Mouse (Mus musculus) lung, embryonic 15.5 days (tissue): ENCODE data around the gene Trdmt1. TPM values are rescaled to one million over a fixed set of nuclear protein-coding genes. Genes with fewer than 3 reads are reported as not detected.

Experiments
- ATAC-seq: fragments of 200-750 bp; cut with Nextera tagmentation; 2 replicates; pipeline ENCODE4 v1.8.0; 2017; ENCODE audit warnings: moderate number of reproducible peaks, borderline replicate concordance; ENCODE audit not compliant: low FRiP score, low TSS enrichment; ENCODE audit errors: extremely low read depth
- H3K27ac ChIP-seq: fragments of 300-500 bp; sonication (generic); 2 replicates; pipeline ENCODE4 v1.5.1; 2015; ENCODE audit warnings: moderate library complexity, mild to moderate bottlenecking, inconsistent platforms
- H3K27me3 ChIP-seq: fragments of 300-500 bp; sonication (generic); 2 replicates; pipeline ENCODE4 v1.6.1; 2015; ENCODE audit warnings: inconsistent platforms
- H3K36me3 ChIP-seq: fragments of 300-500 bp; sonication (generic); 2 replicates; pipeline ENCODE4 v1.6.1; 2015; ENCODE audit warnings: inconsistent platforms
- H3K4me1 ChIP-seq: fragments of 300-500 bp; sonication (generic); 2 replicates; pipeline ENCODE4 v1.6.1; 2015; ENCODE audit warnings: inconsistent platforms
- H3K4me2 ChIP-seq: fragments of 300-500 bp; sonication (generic); 2 replicates; pipeline ENCODE4 v1.6.1; 2015; ENCODE audit warnings: inconsistent platforms, mild to moderate bottlenecking, moderate library complexity
- H3K4me3 ChIP-seq: fragments of 300-500 bp; sonication (generic); 2 replicates; pipeline ENCODE4 v1.5.1; 2015; ENCODE audit warnings: mild to moderate bottlenecking, inconsistent platforms
- H3K9ac ChIP-seq: fragments of 300-500 bp; sonication (generic); 2 replicates; pipeline ENCODE4 v1.6.1; 2015; ENCODE audit warnings: inconsistent platforms
- H3K9me3 ChIP-seq: fragments of 300-500 bp; sonication (generic); 2 replicates; pipeline ENCODE4 v1.6.1; 2016; ENCODE audit warnings: inconsistent platforms
- WGBS: fragments of 180-500 bp; shearing (Covaris S2); methylation state at CpG from one replicate; pipeline ENCODE4 v1.1.7; 2015; 5-methylcytosine and 5-hydroxymethylcytosine counted together
- polyA plus RNA-seq: library from polyadenylated mRNA; unstranded; fragments of >200 nt; fragmentation: Nextera tagmentation; extraction: Ambion mirVana; gene quantifications from 2 replicates; pipeline ENCODE4 v1.2.1, GENCODE M21; 2015

Trdmt1 gene
- polyA plus RNA-seq, 1 experiment from 2014 or later = 16.0 TPM

GRCm38 (mm10) chr2:13574066-13574800 lies 29.8 kb upstream of the Trdmt1 start:
- peak; percentile 92 for ATAC-seq
- Histone ChIP-seq H3K36me3 (peaks cover 17% of the 10 kb centered on the region), H3K9ac (peak overlapping the region; percentile 78), H3K27me3 (no peaks in the 10 kb centered on the region), H3K27ac (peak overlapping the region; percentile 99), H3K9me3 (no peaks in the 10 kb centered on the region), H3K4me3 (peak overlapping the region; percentile 86), H3K4me2 (peak overlapping the region; percentile 81), H3K4me1 (peaks cover 21% of the 10 kb centered on the region)
- WGBS = 1% methylated on average over 46 of the region's 46 CpGs

GRCm38 (mm10) chr2:13573408-13574065 lies 29.1 kb upstream of the Trdmt1 start, which contains the start of gene Vim:
Gene Vim (plus strand): TSS chr2:13573927.
- Histone ChIP-seq H3K9ac (peak within 1 kb of the TSS; percentile 78), H3K4me3 (peak within 1 kb of the TSS; percentile 86), H3K9me3 (no peaks in the 10 kb centered on the region), H3K4me1 (peaks cover 21% of the 10 kb centered on the region), H3K36me3 (peaks cover 13% of the 10 kb centered on the region), H3K27ac (peak within 1 kb of the TSS; percentile 99), H3K4me2 (peak within 1 kb of the TSS; percentile 81), H3K27me3 (no peaks in the 10 kb centered on the region)
- WGBS = under 1% methylated on average over 26 of the region's 26 CpGs
- peak; percentile 95 for ATAC-seq

GRCm38 (mm10) chr2:13572647-13573407 lies 28.4 kb upstream of the Trdmt1 start:
- peak overlapping the region; percentile 86 for H3K4me3 ChIP-seq
- peaks cover 6% of the 10 kb centered on the region; the same call in 1 of the 2 replicates for H3K36me3 ChIP-seq
- H3K9me3 ChIP-seq = no peaks in the 10 kb centered on the region
- no peaks in the 10 kb centered on the region for H3K27me3 ChIP-seq
- 10% methylated on average over 12 of the region's 12 CpGs for WGBS
- peak overlapping the region; percentile 81 for H3K4me2 ChIP-seq
- H3K27ac ChIP-seq = peak overlapping the region; percentile 99
- peak; percentile 25; the same call in 1 of the 2 replicates for ATAC-seq
- peaks cover 21% of the 10 kb centered on the region for H3K4me1 ChIP-seq
- H3K9ac ChIP-seq = peak overlapping the region; percentile 78

- Histone ChIP-seq H3K4me2 (peak overlapping the region; percentile 81), H3K9me3 (no peaks in the 10 kb centered on the region), H3K27me3 (no peaks in the 10 kb centered on the region), H3K9ac (no peak overlapping the region), H3K36me3 (peaks cover 2% of the 10 kb centered on the region; the same call in 1 of the 2 replicates), H3K4me3 (no peak overlapping the region), H3K27ac (peak overlapping the region; percentile 99), H3K4me1 (peaks cover 21% of the 10 kb centered on the region)
- 43% methylated on average over 4 of the region's 4 CpGs for WGBS
- no peak for ATAC-seq
These were observed 27.7 kb upstream of the Trdmt1 start for GRCm38 (mm10) chr2:13572101-13572553.

- ATAC-seq = no peak
- Histone ChIP-seq H3K27ac (no peak overlapping the region), H3K27me3 (no peaks in the 10 kb centered on the region), H3K4me2 (no peak overlapping the region), H3K9me3 (no peaks in the 10 kb centered on the region), H3K4me1 (peaks cover 12% of the 10 kb centered on the region), H3K9ac (no peak overlapping the region), H3K36me3 (no peaks in the 10 kb centered on the region), H3K4me3 (no peak overlapping the region)
- WGBS = 67% methylated on average over 2 of the region's 2 CpGs
These were observed 25.7 kb upstream of the Trdmt1 start for GRCm38 (mm10) chr2:13570122-13570521.

- 73% methylated on average over 2 of the region's 2 CpGs for WGBS
- ATAC-seq = no peak
- H3K27me3 ChIP-seq = no peaks in the 10 kb centered on the region
These were observed 15.9 kb upstream of the Trdmt1 start for GRCm38 (mm10) chr2:13560396-13560795.

GRCm38 (mm10) chr2:13559729-13560128 lies 15.3 kb upstream of the Trdmt1 start:
- Histone ChIP-seq H3K4me1 (no peaks in the 10 kb centered on the region), H3K4me2 (no peak overlapping the region), H3K27me3 (no peaks in the 10 kb centered on the region), H3K4me3 (no peak overlapping the region), H3K27ac (no peak overlapping the region), H3K9me3 (no peaks in the 10 kb centered on the region), H3K36me3 (no peaks in the 10 kb centered on the region), H3K9ac (no peak overlapping the region)
- WGBS = 81% methylated on average over 5 of the region's 5 CpGs
- no peak for ATAC-seq

More at GRCm38 (mm10) chr2:13560396-13560795, 15.9 kb upstream of the Trdmt1 start:
- H3K9me3 ChIP-seq = no peaks in the 10 kb centered on the region
- H3K9ac ChIP-seq = no peak overlapping the region
- no peak overlapping the region for H3K4me3 ChIP-seq
- H3K4me2 ChIP-seq = no peak overlapping the region
- no peaks in the 10 kb centered on the region for H3K36me3 ChIP-seq
- no peak overlapping the region for H3K27ac ChIP-seq
- no peaks in the 10 kb centered on the region for H3K4me1 ChIP-seq

GRCm38 (mm10) chr2:13559303-13559702 lies 14.8 kb upstream of the Trdmt1 start:
- Histone ChIP-seq H3K9ac (no peak overlapping the region), H3K27ac (no peak overlapping the region), H3K36me3 (no peaks in the 10 kb centered on the region), H3K9me3 (no peaks in the 10 kb centered on the region), H3K27me3 (no peaks in the 10 kb centered on the region), H3K4me2 (no peak overlapping the region), H3K4me1 (0 out of 2 replicates have a peak, but pooled peaks cover under 1% of the 10 kb centered on the region), H3K4me3 (no peak overlapping the region)
- WGBS = 79% methylated on average over 5 of the region's 5 CpGs
- ATAC-seq = no peak

GRCm38 (mm10) chr2:13558607-13559262 lies 14.3 kb upstream of the Trdmt1 start:
- 42% methylated on average over 5 of the region's 5 CpGs for WGBS
- no peak for ATAC-seq
- H3K27me3 ChIP-seq = no peaks in the 10 kb centered on the region
- 0 out of 2 replicates have a peak, but pooled peaks cover 4% of the 10 kb centered on the region for H3K4me1 ChIP-seq
- no peak overlapping the region for H3K27ac ChIP-seq
- H3K4me2 ChIP-seq = no peak overlapping the region
- no peaks in the 10 kb centered on the region for H3K36me3 ChIP-seq
- no peak overlapping the region for H3K4me3 ChIP-seq
- no peaks in the 10 kb centered on the region for H3K9me3 ChIP-seq
- H3K9ac ChIP-seq = no peak overlapping the region

GRCm38 (mm10) chr2:13557145-13558030 lies 12.9 kb upstream of the Trdmt1 start:
- Histone ChIP-seq H3K9me3 (no peaks in the 10 kb centered on the region), H3K36me3 (no peaks in the 10 kb centered on the region), H3K27ac (no peak overlapping the region), H3K4me2 (no peak overlapping the region), H3K4me1 (0 out of 2 replicates have a peak, but pooled peaks cover 4% of the 10 kb centered on the region), H3K4me3 (no peak overlapping the region), H3K9ac (no peak overlapping the region), H3K27me3 (no peaks in the 10 kb centered on the region)
- no peak for ATAC-seq
- 72% methylated on average over 9 of the region's 9 CpGs for WGBS
